ENCODE assay signal across 25 mouse cellular contexts in genomic region chr17:81797827-81798376, GRCm38 (mm10). TPM values are rescaled to one million over a fixed set of nuclear protein-coding genes. Genes with fewer than 3 reads are reported as not detected.
A peak's percentile ranks its signal among the peaks of the same experiment; 100 is the strongest.
DNase-seq lines count a peak whose midpoint lies in the region; ATAC-seq and TF ChIP-seq lines count a peak whose summit lies in the region.
"Had no signal": no experiment of that assay in that cellular context is flagged by ENCODE, and none has a peak within 500 bp of the region (broad histone marks: within the 10 kb centered on the region; RNA-seq: fewer than 3 reads in every experiment).

No protein-coding gene starts in this region.

- no peaks in the 10 kb centered on the region for H3K4me1 ChIP-seq in lung, embryonic 15.5 days
- no peaks in the 10 kb centered on the region for H3K4me1 ChIP-seq in lung, postnatal 0 days (ENCODE audit: insufficient read depth, low read depth, low read length)
- no peaks in the 10 kb centered on the region for H3K4me1 ChIP-seq in stomach, embryonic 15.5 days
- H3K4me1 ChIP-seq: embryonic facial prominence, embryonic 10.5 days; embryonic facial prominence, embryonic 12.5 days; forebrain, embryonic 13.5 days had no signal

- ATAC-seq in lung, embryonic 15.5 days (ENCODE audit: borderline replicate concordance, extremely low read depth, low FRiP score, low TSS enrichment): peak; percentile 98
- peak; percentile 84 for ATAC-seq in lung, postnatal 0 days
- peak; percentile 22; the same call in 1 of the 2 replicates for ATAC-seq in stomach, embryonic 15.5 days (ENCODE audit: insufficient read depth, low FRiP score, low read depth)
- ATAC-seq: activated CD4-positive, CD25-positive, alpha-beta regulatory T cell, adult 4 months; CD4-positive, CD25-positive, alpha-beta regulatory T cell, adult 4 months; forebrain, embryonic 13.5 days; Patski had no signal

- no peaks in the 10 kb centered on the region for H3K27me3 ChIP-seq in lung, embryonic 15.5 days
- H3K27me3 ChIP-seq in lung, postnatal 0 days (replicated peaks; ENCODE audit: insufficient read depth, low read length): no peaks in the 10 kb centered on the region
- H3K27me3 ChIP-seq in stomach, embryonic 15.5 days (replicated peaks): no peaks in the 10 kb centered on the region
- H3K27me3 ChIP-seq: CH12.LX; embryonic facial prominence, embryonic 12.5 days; forebrain, embryonic 13.5 days; Patski had no signal

- DNase-seq in heart, adult 11 months: peak; percentile 11
- DNase-seq in heart, postnatal 25 days (ENCODE audit: low spot score): no peak
- no peak for DNase-seq in lung, postnatal 4 days
- DNase-seq in lung, postnatal 0 days (ENCODE audit: low spot score): peak; percentile 67
- no peak for DNase-seq in lung, postnatal 10 days
- no peak for DNase-seq in retina, embryonic 14.5 days (ENCODE audit: low spot score)
- DNase-seq: adrenal gland, adult 8-10 months; adrenal gland, postnatal 14 days; adrenal gland, postnatal 36 days; B cell, adult 2 months; cerebellum, adult 11-12 months; cerebellum, adult 2 months; cerebellum, adult 9-10 months; cerebellum, postnatal 10 days; cerebellum, postnatal 25 days had no signal

- H3K9me3 ChIP-seq in lung, embryonic 15.5 days: no peaks in the 10 kb centered on the region
- H3K9me3 ChIP-seq in lung, postnatal 0 days (ENCODE audit: low read length): no peaks in the 10 kb centered on the region
- no peaks in the 10 kb centered on the region for H3K9me3 ChIP-seq in stomach, embryonic 15.5 days
- H3K9me3 ChIP-seq: embryonic facial prominence, embryonic 12.5 days; forebrain, embryonic 13.5 days had no signal

- no peak overlapping the region for H3K4me3 ChIP-seq in lung, embryonic 15.5 days
- no peak overlapping the region for H3K4me3 ChIP-seq in lung, postnatal 0 days (ENCODE audit: low read depth, low read length)
- no peak overlapping the region for H3K4me3 ChIP-seq in stomach, embryonic 15.5 days (replicated peaks)
- H3K4me3 ChIP-seq: embryonic facial prominence, embryonic 10.5 days; embryonic facial prominence, embryonic 12.5 days; forebrain, embryonic 13.5 days had no signal

- no peak overlapping the region for H3K9ac ChIP-seq in lung, embryonic 15.5 days
- no peak overlapping the region for H3K9ac ChIP-seq in lung, postnatal 0 days (replicated peaks; ENCODE audit: low read depth)
- no peak overlapping the region for H3K9ac ChIP-seq in stomach, embryonic 15.5 days
- H3K9ac ChIP-seq: embryonic facial prominence, embryonic 12.5 days; forebrain, embryonic 13.5 days had no signal

- no peak for TF ChIP-seq CTCF in lung, postnatal 0 days (IDR thresholded peaks at IDR 0.05)

- 35% methylated on average over 6 of the region's 6 CpGs for WGBS in lung, embryonic 15.5 days
- 42% methylated on average over 6 of the region's 6 CpGs for WGBS in lung, postnatal 0 days
- WGBS in stomach, embryonic 15.5 days: 33% methylated on average over 6 of the region's 6 CpGs

- H3K27ac ChIP-seq in lung, embryonic 15.5 days: no peak overlapping the region; the same call in 1 of the 2 replicates
- H3K27ac ChIP-seq in lung, postnatal 0 days (ENCODE audit: low read length): no peak overlapping the region
- H3K27ac ChIP-seq in stomach, embryonic 15.5 days: 0 out of 2 replicates have a peak overlapping the region, but pooled peaks have one; percentile 63
- H3K27ac ChIP-seq: embryonic facial prominence, embryonic 10.5 days; embryonic facial prominence, embryonic 12.5 days; forebrain, embryonic 13.5 days had no signal

- no peaks in the 10 kb centered on the region for H3K36me3 ChIP-seq in lung, embryonic 15.5 days
- no peaks in the 10 kb centered on the region for H3K36me3 ChIP-seq in lung, postnatal 0 days (ENCODE audit: insufficient read depth, low read length)
- no peaks in the 10 kb centered on the region for H3K36me3 ChIP-seq in stomach, embryonic 15.5 days
- H3K36me3 ChIP-seq: embryonic facial prominence, embryonic 10.5 days; embryonic facial prominence, embryonic 12.5 days; G1E had no signal

- H3K4me2 ChIP-seq in lung, embryonic 15.5 days: no peak overlapping the region
- H3K4me2 ChIP-seq in lung, postnatal 0 days (replicated peaks; ENCODE audit: low read depth, low read length): no peak overlapping the region
- no peak overlapping the region for H3K4me2 ChIP-seq in stomach, embryonic 15.5 days
- H3K4me2 ChIP-seq: embryonic facial prominence, embryonic 12.5 days; forebrain, embryonic 13.5 days had no signal

- intact Hi-C loops in heart, postnatal 25 days (cut with DNase I): no loop called here

- TF ChIP-seq EP300 in lung, postnatal 0 days (IDR thresholded peaks at IDR 0.05): no peak

RNA-seq across cellular contexts. Expression of gene Slc8a1, which starts 59.7 kb away (rescaled TPM):
- total RNA-seq in heart, postnatal 25 days (2021): 100 to 1,000 TPM; 449 to 453 TPM
- polyA plus RNA-seq in lung, embryonic 15.5 days (2015; fragmentation: Nextera tagmentation; extraction: Ambion mirVana): 5.7 and 7.0 TPM in 2 replicates
- polyA plus RNA-seq in lung, postnatal 0 days (2015; fragmentation: Nextera tagmentation; extraction: Ambion mirVana): 4.0 and 5.3 TPM in 2 replicates
- 7.4 and 7.9 TPM in 2 replicates for polyA plus RNA-seq in stomach, embryonic 15.5 days (2015; fragmentation: Nextera tagmentation; extraction: Ambion mirVana)
- total RNA-seq: CH12.LX had no signal
- polyA plus RNA-seq: G1E, Patski had no signal

Comparison
In these comparisons a context has a peak if more than half of its experiments do, and no peak if none do; other contexts are left out.
1. DNase-seq: peak in heart, adult 11 months (single experiment) and lung, postnatal 0 days (single experiment); none in heart, postnatal 25 days (single experiment), lung, postnatal 4 days (0 of 2), lung, postnatal 10 days (single experiment) and retina, embryonic 14.5 days (single experiment).
2. ATAC-seq: peak in every context shown above with its lines; median percentile 98 in lung, embryonic 15.5 days; 84 in lung, postnatal 0 days; 22 in stomach, embryonic 15.5 days.